Mouse (Mus musculus) cerebellum, adult 8-10 months (tissue): ENCODE measurements around the gene Olfr1260.

Experiments used
- DNase-seq: peaks from one replicate; pipeline ENCODE4 v3.0.0; 2022

Gene Olfr1260

GRCm38 (mm10) chr2:89974184-89974583 is at the start of gene Olfr1260:
Olfr1260 (plus strand) TSS chr2:89974340.
- DNase-seq, result no peak

DNA sequence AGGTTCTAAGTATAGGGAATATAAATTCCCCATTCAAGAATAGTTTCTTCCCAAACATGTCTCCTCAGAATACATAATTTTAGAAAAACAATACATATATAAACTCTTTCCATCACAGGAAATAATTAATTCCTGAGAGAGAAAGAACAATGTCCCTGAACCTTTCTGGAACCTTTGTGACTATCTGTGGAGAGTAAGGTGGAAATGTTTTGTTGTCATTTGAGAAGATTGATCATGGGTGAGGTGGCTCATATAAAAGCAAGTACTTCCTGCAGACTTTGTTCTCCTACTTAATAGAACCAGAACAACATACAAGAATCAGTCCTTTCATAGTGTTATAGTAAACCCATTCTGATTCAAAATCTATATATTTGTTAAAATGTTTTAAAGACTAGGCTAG is 47.1 kb upstream of the Olfr1260 start, which contains the start of gene Olfr1258:
Olfr1258 (plus strand) TSS at position 301 of the 400 bp plus-strand sequence.
- no peak for DNase-seq

GRCm38 (mm10) chr2:89948564-89948963 is 25.6 kb upstream of the Olfr1260 start, which contains the start of gene Olfr1259:
Olfr1259 (minus strand) TSS chr2:89948664.
- DNase-seq, result no peak

DNA sequence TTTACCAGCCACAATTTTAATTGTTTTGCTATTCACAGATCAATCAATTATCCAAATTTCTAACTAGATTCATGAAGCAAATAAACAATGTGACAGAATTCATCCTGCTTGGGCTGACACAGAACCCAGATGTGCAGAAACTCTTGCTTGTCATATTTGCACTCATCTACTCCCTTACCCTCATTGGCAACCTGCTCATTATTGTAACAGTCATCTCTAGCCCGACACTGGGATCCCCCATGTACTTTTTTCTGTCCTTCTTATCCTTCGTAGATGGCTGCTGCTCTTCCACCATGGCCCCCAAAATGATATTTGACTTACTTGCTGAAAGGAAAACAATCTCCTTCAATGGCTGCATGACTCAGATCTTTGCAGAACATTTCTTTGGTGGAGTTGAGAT is 3.6 kb downstream of the Olfr1260 start:
- DNase-seq, result no peak

- DNase-seq, result no peak
These were observed 16.8 kb downstream of the Olfr1260 start, which contains the start of gene Olfr1261 for GRCm38 (mm10) chr2:89990921-89991320. Olfr1261 (plus strand) TSS chr2:89991221.

DNA sequence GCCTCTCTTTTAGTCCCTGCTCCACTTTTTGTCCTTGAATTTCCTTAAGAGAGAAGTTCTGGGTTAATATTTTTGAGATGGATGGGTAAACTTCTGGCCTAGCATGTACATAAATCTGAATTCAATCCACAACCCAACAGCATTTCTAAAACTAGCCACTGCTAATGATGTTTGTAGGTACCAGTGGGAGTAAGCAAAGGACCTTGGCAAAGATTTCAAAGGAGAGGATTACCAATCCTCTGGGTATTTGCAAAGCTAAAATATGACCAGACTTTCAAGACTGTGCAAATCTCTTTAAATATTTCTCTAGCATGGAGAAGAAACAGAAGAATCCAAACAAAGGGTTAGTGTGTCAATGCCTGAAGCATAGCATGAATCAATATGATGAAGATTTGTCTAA is 25.7 kb downstream of the Olfr1260 start, which contains the start of gene Olfr1262:
Olfr1262 (plus strand) TSS at position 301 of the 400 bp plus-strand sequence.
- no peak for DNase-seq

DNA sequence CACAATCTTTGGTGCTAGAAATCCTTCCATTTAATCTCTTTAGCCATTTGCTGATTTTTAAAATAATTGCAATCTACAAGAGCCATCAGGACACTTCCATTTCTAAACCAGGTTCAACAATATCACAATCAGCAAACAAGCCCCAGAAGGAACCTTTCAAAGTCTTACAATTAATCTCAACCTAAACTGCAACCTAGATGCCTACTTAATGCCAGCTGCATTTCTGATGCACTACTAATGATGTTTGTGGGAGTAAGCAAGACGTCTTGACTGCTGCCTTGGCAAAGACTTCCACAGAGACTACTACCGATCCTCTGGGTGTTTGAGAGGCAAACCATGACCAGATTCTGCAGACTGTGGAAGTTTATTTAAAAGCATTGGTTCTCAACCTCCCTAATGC is 37.7 kb downstream of the Olfr1260 start, which contains the start of gene Olfr1263:
Olfr1263 (plus strand) TSS at position 301 of the 400 bp plus-strand sequence.
- DNase-seq, result no peak

GRCm38 (mm10) chr2:90025477-90025876 is 51.3 kb downstream of the Olfr1260 start, which contains the start of gene Olfr1264:
Olfr1264 (minus strand) TSS chr2:90025577.
- no peak for DNase-seq
